Mouse (Mus musculus): Measurements from ENCODE around the gene Aldh16a1. TPM values are rescaled to one million over a fixed set of nuclear protein-coding genes. Genes with fewer than 3 reads are reported as not detected.
"Not testable (repeated sequence)": the region's sequence is repeated elsewhere in the genome, so short reads cannot be mapped to it uniquely, and the experiment has no call there.

Aldh16a1 gene
- polyA plus RNA-seq, 1 experiment from 2014 or later: 31.4 TPM

GRCm38 (mm10) chr7:45133446-45134159, 20.8 kb downstream of the Aldh16a1 start:
- WGBS (ENCODE audit: insufficient replicate concordance): 78% methylated on average over 8 of the region's 8 CpGs
- H3K4me3 ChIP-seq (replicated peaks): no peak overlapping the region
- peaks cover 60% of the 10 kb centered on the region for H3K4me1 ChIP-seq (replicated peaks)
- no peak overlapping the region for H3K27ac ChIP-seq (replicated peaks)
- H3K9ac ChIP-seq: no peak overlapping the region
- no peaks in the 10 kb centered on the region for H3K27me3 ChIP-seq
- no peak for ATAC-seq (ENCODE audit: insufficient read depth)
- no peak overlapping the region for H3K4me2 ChIP-seq
- peaks cover 6% of the 10 kb centered on the region for H3K36me3 ChIP-seq (replicated peaks)
- H3K9me3 ChIP-seq (replicated peaks): no peaks in the 10 kb centered on the region

- Histone ChIP-seq H3K36me3 (replicated peaks) (peaks cover 14% of the 10 kb centered on the region), H3K9ac (no peak overlapping the region), H3K4me3 (replicated peaks) (no peak overlapping the region), H3K4me2 (no peak overlapping the region), H3K4me1 (replicated peaks) (peaks cover 54% of the 10 kb centered on the region), H3K27me3 (no peaks in the 10 kb centered on the region), H3K27ac (replicated peaks) (no peak overlapping the region), H3K9me3 (replicated peaks) (no peaks in the 10 kb centered on the region)
- 74% methylated on average over 11 of the region's 11 CpGs for WGBS (ENCODE audit: insufficient replicate concordance)
- ATAC-seq (ENCODE audit: insufficient read depth): no peak
Measured at GRCm38 (mm10) chr7:45131850-45132249, 22.5 kb downstream of the Aldh16a1 start.

- Histone ChIP-seq H3K36me3 (replicated peaks) (peaks cover 33% of the 10 kb centered on the region), H3K4me2 (peak overlapping the region; percentile 94), H3K27me3 (no peaks in the 10 kb centered on the region), H3K9me3 (replicated peaks) (no peaks in the 10 kb centered on the region), H3K4me3 (replicated peaks) (peak overlapping the region; percentile 89), H3K9ac (peak overlapping the region; percentile 74; the same call in 1 of the 2 replicates), H3K27ac (replicated peaks) (peak overlapping the region; percentile 91), H3K4me1 (replicated peaks) (peaks cover 57% of the 10 kb centered on the region)
- ATAC-seq (ENCODE audit: insufficient read depth): no peak
- 44% methylated on average over 15 of the region's 15 CpGs for WGBS (ENCODE audit: insufficient replicate concordance)
Measured at GRCm38 (mm10) chr7:45129776-45130512, 24.4 kb downstream of the Aldh16a1 start.

GRCm38 (mm10) chr7:45129318-45129717, 25.1 kb downstream of the Aldh16a1 start:
- peak overlapping the region; percentile 91 for H3K27ac ChIP-seq (replicated peaks)
- peak; percentile 3 for ATAC-seq (ENCODE audit: insufficient read depth)

GRCm38 (mm10) chr7:45128624-45129246, 25.6 kb downstream of the Aldh16a1 start, which contains the start of gene Rpl13a:
Gene Rpl13a (minus strand): TSS chr7:45128761.
- Histone ChIP-seq H3K36me3 (replicated peaks) (peaks cover 35% of the 10 kb centered on the region), H3K27me3 (no peaks in the 10 kb centered on the region), H3K9ac (peak within 1 kb of the TSS; percentile 92), H3K4me3 (replicated peaks) (peak within 1 kb of the TSS; percentile 89), H3K4me2 (peak within 1 kb of the TSS; percentile 94), H3K9me3 (replicated peaks) (no peaks in the 10 kb centered on the region), H3K27ac (replicated peaks) (peak within 1 kb of the TSS; percentile 91), H3K4me1 (replicated peaks) (peaks cover 51% of the 10 kb centered on the region)
- under 1% methylated on average over 47 of the region's 48 CpGs for WGBS (ENCODE audit: insufficient replicate concordance)
- ATAC-seq (ENCODE audit: insufficient read depth): peak; percentile 82

More at GRCm38 (mm10) chr7:45129318-45129717, 25.1 kb downstream of the Aldh16a1 start:
- Histone ChIP-seq H3K4me2 (peak overlapping the region; percentile 94), H3K4me3 (replicated peaks) (peak overlapping the region; percentile 89), H3K4me1 (replicated peaks) (peaks cover 57% of the 10 kb centered on the region), H3K36me3 (replicated peaks) (peaks cover 35% of the 10 kb centered on the region), H3K27me3 (no peaks in the 10 kb centered on the region), H3K9me3 (replicated peaks) (no peaks in the 10 kb centered on the region), H3K9ac (peak overlapping the region; percentile 74)
- under 1% methylated on average over 17 of the region's 17 CpGs for WGBS (ENCODE audit: insufficient replicate concordance)

GRCm38 (mm10) chr7:45127700-45128224, 26.6 kb downstream of the Aldh16a1 start:
- Histone ChIP-seq H3K4me3 (replicated peaks) (peak overlapping the region; percentile 89), H3K27ac (replicated peaks) (peak overlapping the region; percentile 87), H3K4me1 (replicated peaks) (peaks cover 59% of the 10 kb centered on the region), H3K9me3 (replicated peaks) (no peaks in the 10 kb centered on the region), H3K27me3 (no peaks in the 10 kb centered on the region), H3K9ac (peak overlapping the region; percentile 92), H3K36me3 (replicated peaks) (peaks cover 35% of the 10 kb centered on the region), H3K4me2 (peak overlapping the region; percentile 88)
- ATAC-seq (ENCODE audit: insufficient read depth): no peak
- WGBS (ENCODE audit: insufficient replicate concordance): 0% methylated on average over 6 of the region's 6 CpGs

GRCm38 (mm10) chr7:45126844-45127699, 27.3 kb downstream of the Aldh16a1 start:
- H3K9me3 ChIP-seq (replicated peaks): no peaks in the 10 kb centered on the region
- H3K4me3 ChIP-seq (replicated peaks): peak overlapping the region; percentile 89
- H3K9ac ChIP-seq: peak overlapping the region; percentile 92
- peaks cover 42% of the 10 kb centered on the region for H3K36me3 ChIP-seq (replicated peaks)
- peaks cover 66% of the 10 kb centered on the region for H3K4me1 ChIP-seq (replicated peaks)
- peak overlapping the region; percentile 87 for H3K27ac ChIP-seq (replicated peaks)
- H3K27me3 ChIP-seq: no peaks in the 10 kb centered on the region
- WGBS (ENCODE audit: insufficient replicate concordance): 9% methylated on average over 21 of the region's 21 CpGs
- peak overlapping the region; percentile 88 for H3K4me2 ChIP-seq
- ATAC-seq (ENCODE audit: insufficient read depth): no peak

GRCm38 (mm10) chr7:45126147-45126843, 28.1 kb downstream of the Aldh16a1 start:
- Histone ChIP-seq H3K36me3 (replicated peaks) (peaks cover 49% of the 10 kb centered on the region), H3K4me1 (replicated peaks) (peaks cover 74% of the 10 kb centered on the region), H3K9ac (peak overlapping the region; percentile 92), H3K9me3 (replicated peaks) (no peaks in the 10 kb centered on the region), H3K4me2 (peak overlapping the region; percentile 88), H3K27ac (replicated peaks) (peak overlapping the region; percentile 87), H3K27me3 (no peaks in the 10 kb centered on the region), H3K4me3 (replicated peaks) (peak overlapping the region; percentile 89)
- no peak for ATAC-seq (ENCODE audit: insufficient read depth)
- WGBS (ENCODE audit: insufficient replicate concordance): 50% methylated on average over 17 of the region's 17 CpGs

GRCm38 (mm10) chr7:45125649-45126048, 28.7 kb downstream of the Aldh16a1 start:
- WGBS (ENCODE audit: insufficient replicate concordance): 57% methylated on average over 5 of the region's 5 CpGs
- Histone ChIP-seq H3K36me3 (replicated peaks) (peaks cover 56% of the 10 kb centered on the region), H3K27ac (replicated peaks) (peak overlapping the region; percentile 87), H3K4me1 (replicated peaks) (peaks cover 80% of the 10 kb centered on the region), H3K4me3 (replicated peaks) (peak overlapping the region; percentile 89; the same call in 1 of the 2 replicates), H3K4me2 (peak overlapping the region; percentile 88)
- not testable (repeated sequence) for ATAC-seq (ENCODE audit: insufficient read depth); H3K27me3 ChIP-seq; H3K9me3 ChIP-seq (replicated peaks); H3K9ac ChIP-seq
